Mouse (Mus musculus) kidney, adult 8-10 months (tissue): ENCODE data around the gene Diaph2.
"Not testable (repeated sequence)": the region's sequence is repeated elsewhere in the genome, so short reads cannot be mapped to it uniquely, and the experiment has no call there.

Experiments
- DNase-seq, 2 experiments: peaks; one replicate each; pipeline ENCODE4 v3.0.0; 2022

The Diaph2 gene

GRCm38 (mm10) chrX:130350808-130351435 lies 601.4 kb downstream of the Diaph2 start:
- DNase-seq, result no peak

GRCm38 (mm10) chrX:130351480-130351879 lies 601.9 kb downstream of the Diaph2 start:
- DNase-seq, result no peak

GRCm38 (mm10) chrX:130393508-130394145 lies 644.1 kb downstream of the Diaph2 start:
- DNase-seq, result no peak

DNA sequence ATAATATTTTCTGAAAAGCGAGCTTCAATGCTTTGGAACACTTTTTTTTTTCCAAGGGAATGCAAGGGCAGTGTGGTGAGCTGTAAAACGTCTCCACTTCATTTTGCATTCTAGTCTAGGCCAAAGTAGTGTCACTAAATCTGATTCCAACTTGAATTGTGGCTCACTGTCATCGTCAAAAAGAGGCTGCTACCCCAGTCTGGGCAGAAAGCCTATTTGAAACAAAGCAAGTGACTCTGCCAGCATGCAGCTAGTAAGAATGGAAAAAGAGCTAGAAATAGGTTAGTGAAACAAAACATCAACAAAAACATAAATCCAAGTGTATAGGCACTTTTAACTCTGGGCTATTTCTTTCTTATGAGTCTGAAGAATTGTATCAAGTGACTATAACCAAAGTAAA lies 653.7 kb downstream of the Diaph2 start:
- no peak for DNase-seq

DNA sequence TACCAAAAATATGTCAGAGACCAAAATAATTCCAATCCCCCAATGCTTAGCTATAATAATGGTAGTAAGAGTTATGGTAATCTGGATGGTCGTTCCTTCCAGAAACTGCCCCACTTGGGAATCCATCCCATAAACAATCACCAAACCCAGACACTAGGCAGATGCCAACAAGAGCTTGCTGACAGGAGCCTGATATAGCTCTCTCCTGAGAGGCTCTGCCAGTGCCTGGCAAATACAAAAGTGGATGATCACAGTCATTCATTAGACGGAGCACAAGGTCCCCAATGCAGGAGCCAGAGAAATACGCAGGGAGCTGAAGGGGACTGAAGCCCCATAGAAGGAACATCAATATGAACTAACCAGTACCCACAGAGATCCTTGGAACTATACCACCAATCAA lies 657.9 kb downstream of the Diaph2 start:
- DNase-seq, result not testable (repeated sequence)

- no peak for DNase-seq
Measured at GRCm38 (mm10) chrX:130408985-130409384, 659.4 kb downstream of the Diaph2 start.

- DNase-seq, result no peak
Measured at GRCm38 (mm10) chrX:130423134-130423533, 673.6 kb downstream of the Diaph2 start.

- DNase-seq, result no peak
Measured at GRCm38 (mm10) chrX:130451822-130452487, 702.4 kb downstream of the Diaph2 start.

- no peak for DNase-seq
Measured at GRCm38 (mm10) chrX:130452488-130452823, 702.9 kb downstream of the Diaph2 start.

DNA sequence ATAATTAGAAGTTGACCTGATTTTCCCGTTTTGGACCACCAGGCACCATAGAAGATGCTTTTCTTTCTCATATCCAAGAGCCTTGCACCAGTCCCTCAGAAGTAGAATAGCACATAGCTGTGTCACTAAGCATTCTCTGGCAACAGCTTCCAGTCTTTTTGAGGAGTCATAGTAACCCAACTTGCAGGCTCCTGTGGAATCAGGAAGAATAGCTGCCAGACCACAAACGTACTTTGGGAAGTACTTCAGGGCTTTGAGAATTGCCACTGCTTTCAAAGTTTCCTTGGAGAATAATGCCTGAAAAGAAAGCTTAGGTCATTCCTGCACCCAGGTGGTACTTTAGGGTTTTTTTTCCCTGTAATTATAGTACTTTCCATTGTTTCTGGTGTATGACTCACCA lies 723.6 kb downstream of the Diaph2 start:
- DNase-seq, result no peak

GRCm38 (mm10) chrX:130480877-130481276 lies 731.3 kb downstream of the Diaph2 start:
- DNase-seq, result no peak

GRCm38 (mm10) chrX:130502680-130503464 lies 753.3 kb downstream of the Diaph2 start:
- no peak for DNase-seq

DNA sequence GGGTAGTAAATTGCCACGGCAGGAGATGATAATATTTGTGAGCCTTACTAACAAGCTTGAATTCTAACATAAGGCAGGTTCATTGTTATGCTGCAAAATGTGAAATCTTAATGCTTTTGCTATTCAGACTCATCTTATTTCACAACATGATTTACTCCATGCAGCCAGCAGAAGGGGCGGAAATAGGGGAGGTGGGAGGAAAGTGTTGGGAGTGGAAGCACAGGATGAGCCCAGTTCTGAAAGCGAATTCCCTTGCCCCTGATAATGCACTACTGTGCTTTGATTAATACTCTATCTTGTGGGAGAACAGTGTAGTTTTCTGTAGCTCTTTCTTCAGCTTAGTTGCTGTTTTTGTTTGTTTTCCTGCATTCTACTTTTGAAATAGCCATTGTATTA lies 753.9 kb downstream of the Diaph2 start:
- no peak for DNase-seq

DNA sequence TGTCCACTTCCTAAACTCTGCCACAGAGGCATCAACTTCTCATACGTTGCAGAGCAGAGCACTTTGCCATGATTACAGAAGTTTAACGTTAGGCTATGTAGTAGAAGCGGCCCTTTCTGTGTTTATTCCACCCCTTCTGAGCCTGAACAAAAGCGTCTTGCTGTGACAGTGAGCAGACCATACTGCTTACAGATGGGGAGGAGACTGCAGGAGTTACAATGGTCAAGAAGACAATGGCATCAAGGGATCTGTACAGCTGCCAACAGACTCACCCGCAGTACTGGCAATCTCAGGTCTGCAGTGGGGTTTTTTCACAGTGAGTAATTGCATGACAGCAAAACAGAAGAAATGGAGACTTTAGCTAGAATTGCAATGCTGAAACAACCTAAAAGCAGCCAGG lies 756.1 kb downstream of the Diaph2 start:
- no peak for DNase-seq
